8 mouse cellular contexts compared by ENCODE assay signal in genomic region chr3:61363161-61363988, GRCm38 (mm10). TPM values are rescaled to one million over a fixed set of nuclear protein-coding genes. Genes with fewer than 3 reads are reported as not detected.
DNase-seq lines count a peak whose midpoint lies in the region; ATAC-seq and TF ChIP-seq lines count a peak whose summit lies in the region.

No protein-coding gene starts in this region.

- no peaks in the 10 kb centered on the region for H3K27me3 ChIP-seq in forebrain, embryonic 15.5 days

- H3K4me2 ChIP-seq in forebrain, embryonic 15.5 days (replicated peaks), result peak overlapping the region; percentile 79

- peak overlapping the region; percentile 63 for H3K9ac ChIP-seq in forebrain, embryonic 15.5 days (replicated peaks)

- intact Hi-C loops in heart, postnatal 25 days (cut with DNase I), result loop anchor here (10.0 kb wide), 1 partner anchor 1141 kb away; the partner anchor contains the start of gene Dhx36

- H3K27ac ChIP-seq in forebrain, embryonic 15.5 days (replicated peaks), result peak overlapping the region; percentile 93

- DNase-seq in ES-CJ7 (ENCODE audit: low read depth, low spot score), result peak; percentile 99
- peak; percentile 87 for DNase-seq in cerebellum, adult 11-12 months
- DNase-seq in heart, postnatal 25 days (ENCODE audit: low spot score), result peak; percentile 91
- DNase-seq in layer of hippocampus, adult 18-20 months (ENCODE audit: low spot score in 2 of 2), result peak; percentile 93 to 97
- DNase-seq in lung, adult 2 months, result peak; percentile 82
- DNase-seq in thymus, adult 18-20 months, result peak; percentile 79 to 90

- H3K4me1 ChIP-seq in forebrain, embryonic 15.5 days, result peaks cover 33% of the 10 kb centered on the region
- H3K4me1 ChIP-seq in lung, adult 2 months (ENCODE audit: control insufficient read depth, insufficient read depth, low read length), result peaks cover 2% of the 10 kb centered on the region

- TF ChIP-seq POLR2A in lung, adult 2 months (IDR thresholded peaks at IDR 0.05; ENCODE audit: borderline replicate concordance, extremely low read depth, low read depth, low read length), result peak; percentile 22; the same call in 1 of the 2 replicates

- H3K9me3 ChIP-seq in forebrain, embryonic 15.5 days, result no peaks in the 10 kb centered on the region

- H3K4me3 ChIP-seq in forebrain, embryonic 15.5 days, result peak overlapping the region; percentile 90
- H3K4me3 ChIP-seq in lung, adult 2 months (replicated peaks; ENCODE audit: extremely low read depth, low read depth, low read length), result peak overlapping the region; percentile 87

- under 1% methylated on average over 30 of the region's 30 CpGs for WGBS in forebrain, embryonic 15.5 days
- whole genome bisulfite sequencing in lung, adult 2 months, result under 1% methylated on average over 30 of the region's 30 CpGs

- ATAC-seq in forebrain, embryonic 15.5 days (replicated peaks), result peak; percentile 94
- peak; percentile 39 for ATAC-seq in neutrophil, adult 5-6 weeks (ENCODE audit: extremely low read depth, insufficient number of reproducible peaks, low FRiP score, poor library complexity, severe bottlenecking)

- no peaks in the 10 kb centered on the region for H3K36me3 ChIP-seq in forebrain, embryonic 15.5 days

- no peak for TF ChIP-seq CTCF in lung, adult 2 months (IDR thresholded peaks at IDR 0.05; ENCODE audit: insufficient read depth, low read length)

RNA-seq across cellular contexts. Expression of gene Rap2b, which starts 1.9 kb away (rescaled TPM):
- polyA plus RNA-seq in forebrain, embryonic 15.5 days (2015; fragmentation: Nextera tagmentation; extraction: Ambion mirVana), result 15.2 and 17.4 TPM in 2 replicates
- total RNA-seq in heart, postnatal 25 days (2021), result 1 to 10 TPM; 3.4 to 3.6 TPM
- total RNA-seq in layer of hippocampus, adult 18-20 months (2021), result 10 to 100 TPM; 41.9 to 44.7 TPM
- 4.1 and 5.1 TPM in 2 replicates for polyA plus RNA-seq in lung, adult 2 months (2012; rRNA removed)
- total RNA-seq in neutrophil, adult 5-6 weeks (2017), result 8.5 and 8.6 TPM in 2 replicates

RNA-seq across cellular contexts. Expression of gene B430305J03Rik, which starts 2.4 kb away (rescaled TPM):
- polyA plus RNA-seq in forebrain, embryonic 15.5 days (2015; fragmentation: Nextera tagmentation; extraction: Ambion mirVana), result not detected in 2 replicates
- under 1 TPM in 1 of 2 experiments, not detected in 1; 0.11 TPM for total RNA-seq in heart, postnatal 25 days (2021)
- total RNA-seq in layer of hippocampus, adult 18-20 months (2021), result 1 to 10 TPM; 3.1 TPM
- polyA plus RNA-seq in lung, adult 2 months (2012; rRNA removed), result 0.14 and 0.20 TPM in 2 replicates
- total RNA-seq in neutrophil, adult 5-6 weeks (2017), result 0.35 and 0.74 TPM in 2 replicates

Comparison
In these comparisons a context has a peak if more than half of its experiments do, and no peak if none do; other contexts are left out.
1. Peak in every context shown above with its lines: DNase-seq, ATAC-seq, H3K4me3 ChIP-seq and H3K27ac ChIP-seq.